Mouse (Mus musculus) heart, postnatal 0 days (tissue): ENCODE measurements around the gene Rragd. TPM values are rescaled to one million over a fixed set of nuclear protein-coding genes. Genes with fewer than 3 reads are reported as not detected.

Source experiments
- ATAC-seq: fragments of 200-750 bp; cut with Nextera tagmentation; 2 replicates; pipeline ENCODE4 v1.8.0; 2017; ENCODE audit warnings: low read depth, moderate number of reproducible peaks, moderate library complexity; ENCODE audit not compliant: insufficient read depth
- DNase-seq: peaks from one replicate; pipeline ENCODE4 v3.0.0-alpha.2; 2016; ENCODE audit warnings: low spot score
- H3K27ac ChIP-seq: fragments of 300-500 bp; sonication (generic); 2 replicates; pipeline ENCODE4 v1.5.1; 2014; ENCODE audit warnings: low read depth, mild to moderate bottlenecking
- H3K27me3 ChIP-seq: fragments of 300-500 bp; sonication (generic); 2 replicates; pipeline ENCODE4 v1.6.1; 2014; ENCODE audit warnings: low read length, mixed read lengths; ENCODE audit not compliant: control insufficient read depth, insufficient read depth
- H3K36me3 ChIP-seq: fragments of 300-500 bp; sonication (generic); replicated peaks from 2 replicates; pipeline ENCODE4 v1.6.1; 2014; ENCODE audit warnings: low read length, mixed read lengths; ENCODE audit not compliant: control insufficient read depth, insufficient read depth
- H3K4me1 ChIP-seq: fragments of 300-500 bp; sonication (generic); 2 replicates; pipeline ENCODE4 v1.6.1; 2014; ENCODE audit warnings: antibody characterized with exemption; ENCODE audit not compliant: control insufficient read depth, insufficient read depth
- H3K4me2 ChIP-seq: fragments of 300-500 bp; sonication (generic); 2 replicates; pipeline ENCODE4 v1.6.1; 2014; ENCODE audit warnings: low read depth, mild to moderate bottlenecking, low read length, moderate library complexity
- H3K4me3 ChIP-seq: fragments of 300-500 bp; sonication (generic); 2 replicates; pipeline ENCODE4 v1.5.1; 2014; ENCODE audit warnings: low read depth, low read length
- H3K9ac ChIP-seq: fragments of 300-500 bp; sonication (generic); replicated peaks from 2 replicates; pipeline ENCODE4 v1.6.1; 2014; ENCODE audit warnings: low read depth, low read length, mixed read lengths
- H3K9me3 ChIP-seq: fragments of 300-500 bp; sonication (generic); replicated peaks from 2 replicates; pipeline ENCODE4 v1.6.1; 2016; ENCODE audit warnings: low read length; ENCODE audit not compliant: control insufficient read depth
- CTCF ChIP-seq: IDR thresholded peaks from 2 replicates; pipeline ENCODE4 v1.5.1; 2016; ENCODE audit warnings: antibody characterized with exemption, control low read depth, low read depth
- EP300 ChIP-seq: IDR thresholded peaks from 2 replicates; pipeline ENCODE4 v1.6.1; 2016; ENCODE audit warnings: antibody characterized with exemption, low read depth
- WGBS: fragments of 180-500 bp; shearing (Covaris S2); extraction: QIAGEN DNeasy Blood & Tissue Kit; methylation state at CpG from one replicate; pipeline ENCODE4 v1.1.7; 2014; 5-methylcytosine and 5-hydroxymethylcytosine counted together
- polyA plus RNA-seq: library from polyadenylated mRNA; unstranded; fragments of >200 nt; fragmentation: Nextera tagmentation; extraction: Ambion mirVana; gene quantifications from 2 replicates; pipeline ENCODE4 v1.2.1, GENCODE M21; 2015
- total RNA-seq: library from RNA; depleted of rRNA; stranded (reverse); fragments of >200 nt; gene quantifications from 2 replicates; pipeline ENCODE4 v1.2.3, GENCODE M21; 2014; ENCODE audit warnings: low replicate concordance

Rragd gene
- total and polyA plus RNA-seq, 2 experiments from 2014 or later: 35.4 to 61.3 TPM

GRCm38 (mm10) chr4:32948696-32949095 is 34.1 kb upstream of the Rragd start:
- H3K9ac ChIP-seq: no peak overlapping the region
- DNase-seq (no peak), ATAC-seq (no peak)
- no peaks in the 10 kb centered on the region for H3K36me3 ChIP-seq
- H3K27me3 ChIP-seq: peaks cover 14% of the 10 kb centered on the region
- 57% methylated on average over 10 of the region's 10 CpGs for WGBS
- TF ChIP-seq EP300 (no peak), CTCF (no peak)
- H3K4me2 ChIP-seq: no peak overlapping the region; the same call in 1 of the 2 replicates
- no peak overlapping the region for H3K27ac ChIP-seq
- H3K9me3 ChIP-seq: no peaks in the 10 kb centered on the region
- no peak overlapping the region for H3K4me3 ChIP-seq
- peaks cover 12% of the 10 kb centered on the region; the same call in 1 of the 2 replicates for H3K4me1 ChIP-seq

GRCm38 (mm10) chr4:32950356-32951034 is 32.3 kb upstream of the Rragd start, which contains the start of gene Ankrd6:
Gene Ankrd6 (minus strand): TSS chr4:32950841.
- Histone ChIP-seq H3K36me3 (no peaks in the 10 kb centered on the region), H3K27ac (no peak within 1 kb of the TSS), H3K4me3 (peak within 1 kb of the TSS; percentile 70), H3K9ac (peak within 1 kb of the TSS; percentile 54), H3K27me3 (peaks cover 14% of the 10 kb centered on the region), H3K4me2 (peak within 1 kb of the TSS; percentile 87), H3K4me1 (peaks cover 12% of the 10 kb centered on the region; the same call in 1 of the 2 replicates), H3K9me3 (no peaks in the 10 kb centered on the region)
- peak; percentile 96 for ATAC-seq
- TF ChIP-seq EP300: no peak
- peak; percentile 82 for TF ChIP-seq CTCF
- peak; percentile 70 for DNase-seq
- WGBS: under 1% methylated on average over 62 of the region's 66 CpGs

- H3K36me3 ChIP-seq: no peaks in the 10 kb centered on the region
- peak overlapping the region; percentile 87 for H3K4me2 ChIP-seq
- ATAC-seq: peak; percentile 28; the same call in 1 of the 2 replicates
- H3K9me3 ChIP-seq: no peaks in the 10 kb centered on the region
- peaks cover 14% of the 10 kb centered on the region for H3K27me3 ChIP-seq
- no peak overlapping the region for H3K27ac ChIP-seq
- peaks cover 12% of the 10 kb centered on the region; the same call in 1 of the 2 replicates for H3K4me1 ChIP-seq
- TF ChIP-seq CTCF (no peak), EP300 (no peak)
- no peak overlapping the region for H3K9ac ChIP-seq
- DNase-seq: no peak
- peak overlapping the region; percentile 70 for H3K4me3 ChIP-seq
- WGBS: 6% methylated on average over 34 of the region's 34 CpGs
These were observed 31.5 kb upstream of the Rragd start for GRCm38 (mm10) chr4:32951035-32951940.

- Histone ChIP-seq H3K27ac (no peak overlapping the region), H3K27me3 (peaks cover 14% of the 10 kb centered on the region), H3K36me3 (no peaks in the 10 kb centered on the region), H3K9ac (no peak overlapping the region), H3K4me2 (peak overlapping the region; percentile 87; the same call in 1 of the 2 replicates), H3K9me3 (no peaks in the 10 kb centered on the region), H3K4me1 (peaks cover 9% of the 10 kb centered on the region; the same call in 1 of the 2 replicates), H3K4me3 (no peak overlapping the region)
- no peak for ATAC-seq
- no peak for TF ChIP-seq EP300
- TF ChIP-seq CTCF: no peak
- WGBS: 17% methylated on average over 7 of the region's 7 CpGs
- DNase-seq: no peak
These were observed 30.2 kb upstream of the Rragd start for GRCm38 (mm10) chr4:32952681-32953080.

DNA sequence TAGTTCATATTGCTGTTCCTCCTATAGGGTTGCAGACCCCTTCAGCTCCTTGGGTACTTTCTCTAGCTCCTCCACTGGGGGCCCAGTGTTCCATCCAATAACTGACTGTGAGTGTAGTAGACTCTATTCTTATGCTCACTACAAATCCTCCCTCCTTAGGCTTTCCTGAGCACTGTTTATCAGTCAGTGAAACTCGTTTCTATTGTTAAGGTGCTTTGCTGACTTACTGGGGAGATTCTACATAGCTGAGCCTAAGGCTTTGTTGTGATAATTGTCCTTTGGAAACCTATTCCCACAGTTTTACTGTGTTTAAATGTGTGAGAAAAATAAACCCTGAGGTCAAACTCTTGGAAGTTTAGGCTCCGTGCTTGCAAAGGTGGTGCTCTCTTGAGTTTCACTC is 26.4 kb upstream of the Rragd start:
- TF ChIP-seq CTCF (no peak), EP300 (no peak)
- DNase-seq (no peak), ATAC-seq (no peak)
- Histone ChIP-seq H3K9me3 (no peaks in the 10 kb centered on the region), H3K4me1 (0 out of 2 replicates have a peak, but pooled peaks cover 4% of the 10 kb centered on the region), H3K4me2 (no peak overlapping the region), H3K36me3 (no peaks in the 10 kb centered on the region), H3K9ac (no peak overlapping the region), H3K4me3 (no peak overlapping the region), H3K27ac (no peak overlapping the region), H3K27me3 (peaks cover 7% of the 10 kb centered on the region; the same call in 1 of the 2 replicates)
- WGBS: 48% methylated on average over 2 of the region's 2 CpGs
